Mouse (Mus musculus) embryonic facial prominence, embryonic 11.5 days (tissue): Measurements from ENCODE around the gene Lgr4. TPM values are rescaled to one million over a fixed set of nuclear protein-coding genes. Genes with fewer than 3 reads are reported as not detected.

ENCODE experiments used
- ATAC-seq: fragments of 200-750 bp; cut with Nextera tagmentation; replicated peaks from 2 replicates; pipeline ENCODE4 v1.8.0; 2017; ENCODE audit warnings: low read depth; ENCODE audit not compliant: insufficient number of reproducible peaks, low FRiP score, low TSS enrichment
- DNase-seq: peaks from one replicate; pipeline ENCODE4 v3.0.0-alpha.2; 2015; ENCODE audit warnings: low spot score
- H3K27ac ChIP-seq: fragments of 300-500 bp; sonication (generic); replicated peaks from 2 replicates; pipeline ENCODE4 v1.5.1; 2014; ENCODE audit warnings: mild to moderate bottlenecking, low read depth, low read length, control low read depth
- H3K27me3 ChIP-seq: fragments of 300-500 bp; sonication (generic); 2 replicates; pipeline ENCODE4 v1.6.1; 2014; ENCODE audit warnings: mild to moderate bottlenecking, low read length, moderate library complexity, mixed read lengths; ENCODE audit not compliant: control insufficient read depth, insufficient read depth
- H3K36me3 ChIP-seq: fragments of 300-500 bp; sonication (generic); replicated peaks from 2 replicates; pipeline ENCODE4 v1.6.1; 2014; ENCODE audit warnings: low read depth, mild to moderate bottlenecking, low read length, moderate library complexity, mixed read lengths; ENCODE audit not compliant: control insufficient read depth, insufficient read depth
- H3K4me1 ChIP-seq: fragments of 300-500 bp; sonication (generic); 2 replicates; pipeline ENCODE4 v1.6.1; 2014; ENCODE audit warnings: low read length, mixed read lengths; ENCODE audit not compliant: control insufficient read depth, insufficient read depth
- H3K4me2 ChIP-seq: fragments of 300-500 bp; sonication (generic); 2 replicates; pipeline ENCODE4 v1.6.1; 2014; ENCODE audit warnings: low read depth, mild to moderate bottlenecking, control low read depth, low read length, moderate library complexity
- H3K4me3 ChIP-seq: fragments of 300-500 bp; sonication (generic); 2 replicates; pipeline ENCODE4 v1.5.1; 2014; ENCODE audit warnings: low read depth, low read length, control low read depth
- H3K9ac ChIP-seq: fragments of 300-500 bp; sonication (generic); replicated peaks from 2 replicates; pipeline ENCODE4 v1.6.1; 2014; ENCODE audit warnings: mild to moderate bottlenecking, control low read depth, low read length
- H3K9me3 ChIP-seq: fragments of 300-500 bp; sonication (generic); replicated peaks from 2 replicates; pipeline ENCODE4 v1.6.1; 2016; ENCODE audit warnings: mild to moderate bottlenecking, low read length, inconsistent platforms, mixed read lengths; ENCODE audit not compliant: control insufficient read depth
- WGBS: fragments of 180-500 bp; shearing (Covaris S2); extraction: QIAGEN DNeasy Blood & Tissue Kit; methylation state at CpG from one replicate; pipeline ENCODE4 v1.1.7; 2014; 5-methylcytosine and 5-hydroxymethylcytosine counted together
- polyA plus RNA-seq: library from polyadenylated mRNA; unstranded; fragments of >200 nt; fragmentation: Nextera tagmentation; extraction: Ambion mirVana; gene quantifications from 2 replicates; pipeline ENCODE4 v1.2.1, GENCODE M21; 2014

Lgr4 gene
- polyA plus RNA-seq, 1 experiment from 2014 or later: 17.2 TPM

GRCm38 (mm10) chr2:109931978-109932780 lies 14.7 kb downstream of the Lgr4 start:
- peak; percentile 45 for DNase-seq
- peak overlapping the region; percentile 16; the same call in 1 of the 2 replicates for H3K4me2 ChIP-seq
- H3K4me3 ChIP-seq: no peak overlapping the region
- H3K27me3 ChIP-seq: no peaks in the 10 kb centered on the region
- no peak overlapping the region for H3K27ac ChIP-seq
- H3K9ac ChIP-seq: no peak overlapping the region
- ATAC-seq: no peak
- H3K4me1 ChIP-seq: no peaks in the 10 kb centered on the region
- no peaks in the 10 kb centered on the region for H3K36me3 ChIP-seq
- H3K9me3 ChIP-seq: no peaks in the 10 kb centered on the region
- 19% methylated on average over 13 of the region's 13 CpGs for WGBS

- Histone ChIP-seq H3K4me2 (no peak overlapping the region), H3K27ac (no peak overlapping the region), H3K27me3 (no peaks in the 10 kb centered on the region), H3K36me3 (no peaks in the 10 kb centered on the region), H3K4me1 (no peaks in the 10 kb centered on the region), H3K9me3 (no peaks in the 10 kb centered on the region), H3K4me3 (no peak overlapping the region), H3K9ac (no peak overlapping the region)
- 81% methylated on average over 3 of the region's 3 CpGs for WGBS
- DNase-seq (no peak), ATAC-seq (no peak)
These were observed 15.7 kb downstream of the Lgr4 start for GRCm38 (mm10) chr2:109933151-109933550.

GRCm38 (mm10) chr2:109934086-109934485 lies 16.6 kb downstream of the Lgr4 start:
- Histone ChIP-seq H3K9me3 (no peaks in the 10 kb centered on the region), H3K9ac (no peak overlapping the region), H3K4me3 (no peak overlapping the region), H3K36me3 (no peaks in the 10 kb centered on the region), H3K4me1 (no peaks in the 10 kb centered on the region), H3K27ac (no peak overlapping the region), H3K4me2 (no peak overlapping the region), H3K27me3 (no peaks in the 10 kb centered on the region)
- DNase-seq (no peak), ATAC-seq (no peak)
- 60% methylated on average over 4 of the region's 4 CpGs for WGBS

- WGBS: 89% methylated on average over 3 of the region's 3 CpGs
- H3K4me3 ChIP-seq: no peak overlapping the region
- no peak overlapping the region for H3K27ac ChIP-seq
- DNase-seq (no peak), ATAC-seq (no peak)
- no peaks in the 10 kb centered on the region for H3K4me1 ChIP-seq
- no peaks in the 10 kb centered on the region for H3K27me3 ChIP-seq
- H3K4me2 ChIP-seq: no peak overlapping the region
- no peaks in the 10 kb centered on the region for H3K36me3 ChIP-seq
- no peak overlapping the region for H3K9ac ChIP-seq
- H3K9me3 ChIP-seq: no peaks in the 10 kb centered on the region
These were observed 17.7 kb downstream of the Lgr4 start for GRCm38 (mm10) chr2:109935194-109935593.

DNA sequence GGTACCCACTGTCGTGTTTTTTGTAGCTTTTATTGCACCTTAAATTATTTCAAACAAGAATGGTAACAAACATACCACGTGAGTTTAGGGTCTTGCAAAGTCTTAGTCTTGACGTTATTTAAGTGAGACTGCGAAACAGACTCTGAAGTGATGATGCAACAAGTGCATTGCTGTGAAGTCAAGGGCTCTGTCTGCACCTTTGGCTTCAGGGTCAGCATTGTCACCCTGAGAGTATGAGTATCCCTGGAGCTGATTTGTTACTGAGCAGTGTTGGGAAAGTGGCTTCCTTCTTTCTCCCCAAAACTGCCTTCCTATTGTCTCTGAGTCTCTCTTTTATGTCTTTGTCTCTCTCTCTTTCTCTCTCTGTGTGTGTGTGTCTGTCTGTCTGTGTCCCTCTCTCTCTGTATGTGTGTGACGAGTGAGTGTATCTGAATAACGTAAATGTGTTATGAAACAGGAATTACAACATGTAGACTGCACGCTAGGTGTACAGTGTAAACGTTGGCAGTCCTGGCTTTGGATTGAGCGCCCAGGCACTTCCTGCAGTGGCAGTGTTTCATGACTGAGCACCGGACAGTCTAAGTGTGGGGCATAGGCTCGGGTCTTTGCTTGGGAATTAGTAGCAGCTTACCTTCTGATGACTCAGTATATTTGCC lies 18.4 kb downstream of the Lgr4 start:
- Histone ChIP-seq H3K27ac (no peak overlapping the region), H3K4me3 (no peak overlapping the region), H3K9me3 (no peaks in the 10 kb centered on the region), H3K9ac (no peak overlapping the region), H3K27me3 (no peaks in the 10 kb centered on the region), H3K36me3 (no peaks in the 10 kb centered on the region), H3K4me2 (no peak overlapping the region), H3K4me1 (no peaks in the 10 kb centered on the region)
- no peak for DNase-seq
- ATAC-seq: no peak
- 69% methylated on average over 11 of the region's 11 CpGs for WGBS

DNA sequence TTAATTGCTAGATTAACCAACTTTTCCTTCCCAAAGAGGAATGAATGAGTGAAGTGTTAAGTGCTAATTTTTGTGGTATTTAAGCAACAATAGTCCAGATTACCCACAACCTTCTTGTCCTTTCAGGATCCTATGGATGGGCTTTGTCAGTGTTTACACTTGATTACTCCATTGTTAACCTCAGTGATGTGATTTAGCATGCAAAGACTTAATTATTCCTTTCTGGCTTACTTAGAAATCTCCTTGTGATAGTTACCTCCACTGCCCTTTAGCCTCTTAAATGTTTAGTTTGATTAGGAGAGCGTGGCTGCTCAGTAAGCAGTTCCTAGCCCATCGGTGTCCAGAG lies 18.9 kb downstream of the Lgr4 start:
- Histone ChIP-seq H3K9ac (no peak overlapping the region), H3K4me3 (no peak overlapping the region), H3K36me3 (no peaks in the 10 kb centered on the region), H3K4me2 (no peak overlapping the region), H3K4me1 (no peaks in the 10 kb centered on the region), H3K27ac (no peak overlapping the region), H3K27me3 (no peaks in the 10 kb centered on the region), H3K9me3 (no peaks in the 10 kb centered on the region)
- WGBS: 37% methylated on average over 2 of the region's 2 CpGs
- ATAC-seq (no peak), DNase-seq (no peak)

- H3K36me3 ChIP-seq: no peaks in the 10 kb centered on the region
- no peak overlapping the region for H3K4me3 ChIP-seq
- no peaks in the 10 kb centered on the region for H3K27me3 ChIP-seq
- H3K9me3 ChIP-seq: no peaks in the 10 kb centered on the region
- DNase-seq: peak; percentile 64
- ATAC-seq: peak; percentile 79
- H3K4me2 ChIP-seq: no peak overlapping the region
- no peaks in the 10 kb centered on the region for H3K4me1 ChIP-seq
- no peak overlapping the region for H3K27ac ChIP-seq
- 14% methylated on average over 5 of the region's 5 CpGs for WGBS
- H3K9ac ChIP-seq: no peak overlapping the region
These were observed 24.6 kb downstream of the Lgr4 start for GRCm38 (mm10) chr2:109941973-109942444.
